ENCODE assay signal across 7 mouse cellular contexts in genomic region chr7:30958109-30958865, GRCm38 (mm10). TPM values are rescaled to one million over a fixed set of nuclear protein-coding genes. Genes with fewer than 3 reads are reported as not detected.
DNase-seq lines count a peak whose midpoint lies in the region; ATAC-seq and TF ChIP-seq lines count a peak whose summit lies in the region.

No protein-coding gene starts in this region.

- H3K4me1 ChIP-seq in lung, postnatal 0 days (ENCODE audit: insufficient read depth, low read depth, low read length): peaks cover 17% of the 10 kb centered on the region
- peaks cover 7% of the 10 kb centered on the region for H3K4me1 ChIP-seq in lung, adult 2 months (ENCODE audit: control insufficient read depth, insufficient read depth, low read length)
- H3K4me1 ChIP-seq in hindbrain, postnatal 0 days (ENCODE audit: insufficient read depth, low read length): peaks cover 15% of the 10 kb centered on the region
- peaks cover 18% of the 10 kb centered on the region for H3K4me1 ChIP-seq in midbrain, embryonic 14.5 days (ENCODE audit: control insufficient read depth, insufficient read depth, low read length)

- 68% methylated on average over 28 of the region's 28 CpGs for WGBS in lung, postnatal 0 days
- WGBS in lung, adult 2 months: 68% methylated on average over 28 of the region's 28 CpGs
- 72% methylated on average over 28 of the region's 28 CpGs for WGBS in hindbrain, postnatal 0 days
- 73% methylated on average over 28 of the region's 28 CpGs for WGBS in midbrain, embryonic 14.5 days

- peak overlapping the region; percentile 98 for H3K27ac ChIP-seq in lung, postnatal 0 days (ENCODE audit: low read length)
- peak overlapping the region; percentile 98; the same call in 1 of the 2 replicates for H3K27ac ChIP-seq in hindbrain, postnatal 0 days
- peak overlapping the region; percentile 99 for H3K27ac ChIP-seq in midbrain, embryonic 14.5 days (replicated peaks; ENCODE audit: low read depth, low read length)

- TF ChIP-seq POLR2A in lung, adult 2 months (IDR thresholded peaks at IDR 0.05; ENCODE audit: borderline replicate concordance, extremely low read depth, low read depth, low read length): no peak

- no peak for TF ChIP-seq EP300 in lung, postnatal 0 days (IDR thresholded peaks at IDR 0.05)

- DNase-seq in lung, postnatal 0 days (ENCODE audit: low spot score): no peak
- no peak for DNase-seq in lung, adult 2 months
- peak; percentile 24 for DNase-seq in embryo, embryonic 9.5 days (ENCODE audit: extremely low spot score)
- DNase-seq in hindbrain, postnatal 0 days (ENCODE audit: low spot score): no peak
- DNase-seq in midbrain, embryonic 14.5 days: no peak

- no peak for ATAC-seq in lung, postnatal 0 days
- no peak for ATAC-seq in hindbrain, postnatal 0 days
- no peak for ATAC-seq in midbrain, embryonic 14.5 days (ENCODE audit: low FRiP score, low TSS enrichment)
- ATAC-seq in activated CD4-positive, CD25-positive, alpha-beta regulatory T cell, adult 4 months: no peak
- no peak for ATAC-seq in erythroid progenitor cell, adult 5-6 weeks (replicated peaks; ENCODE audit: low FRiP score, poor library complexity, severe bottlenecking)

- no peaks in the 10 kb centered on the region for H3K9me3 ChIP-seq in lung, postnatal 0 days (ENCODE audit: low read length)
- no peaks in the 10 kb centered on the region for H3K9me3 ChIP-seq in hindbrain, postnatal 0 days (ENCODE audit: low read length)
- H3K9me3 ChIP-seq in midbrain, embryonic 14.5 days (ENCODE audit: control insufficient read depth, low read length): no peaks in the 10 kb centered on the region

- TF ChIP-seq CTCF in lung, postnatal 0 days (IDR thresholded peaks at IDR 0.05): no peak
- no peak for TF ChIP-seq CTCF in lung, adult 2 months (IDR thresholded peaks at IDR 0.05; ENCODE audit: insufficient read depth, low read length)
- no peak for TF ChIP-seq CTCF in hindbrain, postnatal 0 days (IDR thresholded peaks at IDR 0.05; ENCODE audit: low read depth)

- no peaks in the 10 kb centered on the region for H3K27me3 ChIP-seq in lung, postnatal 0 days (replicated peaks; ENCODE audit: insufficient read depth, low read length)
- no peaks in the 10 kb centered on the region for H3K27me3 ChIP-seq in hindbrain, postnatal 0 days (ENCODE audit: insufficient read depth, low read length)
- no peaks in the 10 kb centered on the region for H3K27me3 ChIP-seq in midbrain, embryonic 14.5 days (ENCODE audit: control insufficient read depth, insufficient read depth, low read length)

- peak overlapping the region; percentile 96 for H3K4me3 ChIP-seq in lung, postnatal 0 days (ENCODE audit: low read depth, low read length)
- H3K4me3 ChIP-seq in lung, adult 2 months (replicated peaks; ENCODE audit: extremely low read depth, low read depth, low read length): no peak overlapping the region
- H3K4me3 ChIP-seq in hindbrain, postnatal 0 days (ENCODE audit: low read length): peak overlapping the region; percentile 74
- peak overlapping the region; percentile 92 for H3K4me3 ChIP-seq in midbrain, embryonic 14.5 days (replicated peaks; ENCODE audit: low read depth, low read length)

- peaks cover 4% of the 10 kb centered on the region; the same call in 1 of the 2 replicates for H3K36me3 ChIP-seq in lung, postnatal 0 days (ENCODE audit: insufficient read depth, low read length)
- H3K36me3 ChIP-seq in hindbrain, postnatal 0 days (ENCODE audit: insufficient read depth, low read length): peaks cover 14% of the 10 kb centered on the region
- peaks cover 24% of the 10 kb centered on the region for H3K36me3 ChIP-seq in midbrain, embryonic 14.5 days (ENCODE audit: control insufficient read depth, insufficient read depth, low read length)

- peak overlapping the region; percentile 78 for H3K4me2 ChIP-seq in lung, postnatal 0 days (replicated peaks; ENCODE audit: low read depth, low read length)
- peak overlapping the region; percentile 86 for H3K4me2 ChIP-seq in hindbrain, postnatal 0 days (ENCODE audit: low read depth, low read length)
- H3K4me2 ChIP-seq in midbrain, embryonic 14.5 days (ENCODE audit: low read length): peak overlapping the region; percentile 81

- peak overlapping the region; percentile 98 for H3K9ac ChIP-seq in lung, postnatal 0 days (replicated peaks; ENCODE audit: low read depth)
- H3K9ac ChIP-seq in hindbrain, postnatal 0 days (replicated peaks; ENCODE audit: low read length): peak overlapping the region; percentile 98
- peak overlapping the region; percentile 98; the same call in 1 of the 2 replicates for H3K9ac ChIP-seq in midbrain, embryonic 14.5 days (replicated peaks; ENCODE audit: low read length)

RNA-seq across cellular contexts. Expression of gene Usf2, which starts 1.7 kb away (rescaled TPM):
- 19.6 and 21.1 TPM in 2 replicates for polyA plus RNA-seq in lung, postnatal 0 days (2015; fragmentation: Nextera tagmentation; extraction: Ambion mirVana)
- polyA plus RNA-seq in lung, adult 2 months (2012; rRNA removed): 122 and 190 TPM in 2 replicates
- total RNA-seq in hindbrain, postnatal 0 days (2014; rRNA removed): 103 and 114 TPM in 2 replicates
- 27.1 and 28.0 TPM in 2 replicates for polyA plus RNA-seq in hindbrain, postnatal 0 days (2015; fragmentation: Nextera tagmentation; extraction: Ambion mirVana)
- polyA plus RNA-seq in midbrain, embryonic 14.5 days (2014; fragmentation: Nextera tagmentation; extraction: Ambion mirVana): 26.2 and 30.4 TPM in 2 replicates
- polyA plus RNA-seq in activated CD4-positive, CD25-positive, alpha-beta regulatory T cell, adult 4 months (2017; shearing (Covaris generic)): 10 to 100 TPM; 11.9 to 14.2 TPM
- total RNA-seq in erythroid progenitor cell, adult 5-6 weeks (2015; ENCODE audit: low replicate concordance): 75.9 and 78.6 TPM in 2 replicates
- total RNA-seq in erythroid progenitor cell, adult 5-6 weeks (2017; ENCODE audit: low replicate concordance): 121 and 139 TPM in 2 replicates

RNA-seq across cellular contexts. Expression of gene Hamp, which starts 14.5 kb away (rescaled TPM):
- not detected in 2 replicates for polyA plus RNA-seq in lung, postnatal 0 days (2015; fragmentation: Nextera tagmentation; extraction: Ambion mirVana)
- 34.5 and 45.7 TPM in 2 replicates for polyA plus RNA-seq in lung, adult 2 months (2012; rRNA removed)
- total RNA-seq in hindbrain, postnatal 0 days (2014; rRNA removed): not detected in 2 replicates
- polyA plus RNA-seq in hindbrain, postnatal 0 days (2015; fragmentation: Nextera tagmentation; extraction: Ambion mirVana): not detected in 2 replicates
- polyA plus RNA-seq in midbrain, embryonic 14.5 days (2014; fragmentation: Nextera tagmentation; extraction: Ambion mirVana): not detected in 2 replicates
- not detected for polyA plus RNA-seq in activated CD4-positive, CD25-positive, alpha-beta regulatory T cell, adult 4 months (2017; shearing (Covaris generic))
- not detected in 2 replicates for total RNA-seq in erythroid progenitor cell, adult 5-6 weeks (2015; ENCODE audit: low replicate concordance)
- total RNA-seq in erythroid progenitor cell, adult 5-6 weeks (2017; ENCODE audit: low replicate concordance): not detected in 2 replicates

RNA-seq across cellular contexts. Expression of gene Lsr, which starts 15.0 kb away (rescaled TPM):
- polyA plus RNA-seq in lung, postnatal 0 days (2015; fragmentation: Nextera tagmentation; extraction: Ambion mirVana): 53.8 and 57.9 TPM in 2 replicates
- 93.0 and 116 TPM in 2 replicates for polyA plus RNA-seq in lung, adult 2 months (2012; rRNA removed)
- total RNA-seq in hindbrain, postnatal 0 days (2014; rRNA removed): 22.8 and 28.8 TPM in 2 replicates
- polyA plus RNA-seq in hindbrain, postnatal 0 days (2015; fragmentation: Nextera tagmentation; extraction: Ambion mirVana): 25.3 and 25.5 TPM in 2 replicates
- 9.9 and 15.6 TPM in 2 replicates for polyA plus RNA-seq in midbrain, embryonic 14.5 days (2014; fragmentation: Nextera tagmentation; extraction: Ambion mirVana)
- 1 to 10 TPM; 1.6 to 2.6 TPM for polyA plus RNA-seq in activated CD4-positive, CD25-positive, alpha-beta regulatory T cell, adult 4 months (2017; shearing (Covaris generic))
- not detected in 2 replicates for total RNA-seq in erythroid progenitor cell, adult 5-6 weeks (2015; ENCODE audit: low replicate concordance)
- total RNA-seq in erythroid progenitor cell, adult 5-6 weeks (2017; ENCODE audit: low replicate concordance): 1.0 TPM in 1 of 2 replicates, not detected in the other

RNA-seq across cellular contexts. Expression of gene Fam187b, which starts 15.3 kb away (rescaled TPM):
- polyA plus RNA-seq in lung, postnatal 0 days (2015; fragmentation: Nextera tagmentation; extraction: Ambion mirVana): 9.5 and 12.3 TPM in 2 replicates
- polyA plus RNA-seq in lung, adult 2 months (2012; rRNA removed): 5.7 and 7.2 TPM in 2 replicates
- total RNA-seq in hindbrain, postnatal 0 days (2014; rRNA removed): 0.16 and 2.0 TPM in 2 replicates
- 0.77 and 0.89 TPM in 2 replicates for polyA plus RNA-seq in hindbrain, postnatal 0 days (2015; fragmentation: Nextera tagmentation; extraction: Ambion mirVana)
- 0.36 and 0.37 TPM in 2 replicates for polyA plus RNA-seq in midbrain, embryonic 14.5 days (2014; fragmentation: Nextera tagmentation; extraction: Ambion mirVana)
- under 1 TPM; 0.55 to 0.86 TPM for polyA plus RNA-seq in activated CD4-positive, CD25-positive, alpha-beta regulatory T cell, adult 4 months (2017; shearing (Covaris generic))
- not detected in 2 replicates for total RNA-seq in erythroid progenitor cell, adult 5-6 weeks (2015; ENCODE audit: low replicate concordance)
- total RNA-seq in erythroid progenitor cell, adult 5-6 weeks (2017; ENCODE audit: low replicate concordance): not detected in 2 replicates

RNA-seq across cellular contexts. Expression of gene Hamp2, which starts 33.8 kb away (rescaled TPM):
- polyA plus RNA-seq in lung, postnatal 0 days (2015; fragmentation: Nextera tagmentation; extraction: Ambion mirVana): not detected in 2 replicates
- polyA plus RNA-seq in lung, adult 2 months (2012; rRNA removed): 0.75 TPM in 1 of 2 replicates, not detected in the other
- not detected in 2 replicates for total RNA-seq in hindbrain, postnatal 0 days (2014; rRNA removed)
- polyA plus RNA-seq in hindbrain, postnatal 0 days (2015; fragmentation: Nextera tagmentation; extraction: Ambion mirVana): not detected in 2 replicates
- not detected in 2 replicates for polyA plus RNA-seq in midbrain, embryonic 14.5 days (2014; fragmentation: Nextera tagmentation; extraction: Ambion mirVana)
- polyA plus RNA-seq in activated CD4-positive, CD25-positive, alpha-beta regulatory T cell, adult 4 months (2017; shearing (Covaris generic)): not detected
- total RNA-seq in erythroid progenitor cell, adult 5-6 weeks (2015; ENCODE audit: low replicate concordance): not detected in 2 replicates
- not detected in 2 replicates for total RNA-seq in erythroid progenitor cell, adult 5-6 weeks (2017; ENCODE audit: low replicate concordance)

Comparison
In these comparisons a context has a peak if more than half of its experiments do, and no peak if none do; other contexts are left out.
1. RNA of gene Hamp, which starts 14.5 kb away (polyA plus RNA-seq): 34.5 to 45.7 TPM in lung, adult 2 months; not detected in hindbrain, postnatal 0 days, not detected in lung, postnatal 0 days, not detected in midbrain, embryonic 14.5 days and not detected in activated CD4-positive, CD25-positive, alpha-beta regulatory T cell, adult 4 months; every median in the first group is over 10 times any median in the second.
2. Peak in every context shown above with its lines, with median percentiles within 50 percentile points of each other: H3K27ac ChIP-seq, H3K4me2 ChIP-seq and H3K9ac ChIP-seq.